Mouse (Mus musculus): Measurements from ENCODE around the gene Auts2. TPM values are rescaled to one million over a fixed set of nuclear protein-coding genes. Genes with fewer than 3 reads are reported as not detected.

Gene Auts2
- polyA plus RNA-seq, 1 experiment from 2014 or later: 4.4 TPM

- 97% methylated on average over 2 of the region's 2 CpGs for WGBS
- Histone ChIP-seq H3K27ac (ENCODE audit: low read length) (no peak overlapping the region), H3K9me3 (ENCODE audit: low read length) (no peaks in the 10 kb centered on the region), H3K27me3 (replicated peaks; ENCODE audit: insufficient read depth, low read length) (no peaks in the 10 kb centered on the region), H3K9ac (replicated peaks; ENCODE audit: low read depth) (no peak overlapping the region), H3K36me3 (ENCODE audit: insufficient read depth, low read length) (no peaks in the 10 kb centered on the region), H3K4me3 (ENCODE audit: low read depth, low read length) (no peak overlapping the region), H3K4me2 (replicated peaks; ENCODE audit: low read depth, low read length) (no peak overlapping the region), H3K4me1 (ENCODE audit: insufficient read depth, low read depth, low read length) (no peaks in the 10 kb centered on the region)
- ATAC-seq (no peak), DNase-seq (ENCODE audit: low spot score) (no peak)
- TF ChIP-seq CTCF (IDR thresholded peaks at IDR 0.05): peak; percentile 24
- TF ChIP-seq EP300 (IDR thresholded peaks at IDR 0.05): no peak
Observed at GRCm38 (mm10) chr5:132503431-132503830, 39.7 kb downstream of the Auts2 start.

- no peak for DNase-seq (ENCODE audit: low spot score)
- WGBS: 41% methylated on average over 5 of the region's 5 CpGs
- TF ChIP-seq EP300 (IDR thresholded peaks at IDR 0.05): no peak
- H3K36me3 ChIP-seq (ENCODE audit: insufficient read depth, low read length): no peaks in the 10 kb centered on the region
- H3K9me3 ChIP-seq (ENCODE audit: low read length): no peaks in the 10 kb centered on the region
- ATAC-seq: no peak
- H3K4me2 ChIP-seq (replicated peaks; ENCODE audit: low read depth, low read length): no peak overlapping the region
- no peaks in the 10 kb centered on the region for H3K27me3 ChIP-seq (replicated peaks; ENCODE audit: insufficient read depth, low read length)
- H3K27ac ChIP-seq (ENCODE audit: low read length): no peak overlapping the region
- no peak overlapping the region for H3K4me3 ChIP-seq (ENCODE audit: low read depth, low read length)
- H3K4me1 ChIP-seq (ENCODE audit: insufficient read depth, low read depth, low read length): no peaks in the 10 kb centered on the region
- no peak overlapping the region for H3K9ac ChIP-seq (replicated peaks; ENCODE audit: low read depth)
Observed at GRCm38 (mm10) chr5:132502036-132502435, 41.1 kb downstream of the Auts2 start.

GRCm38 (mm10) chr5:132500817-132501231 lies 42.3 kb downstream of the Auts2 start:
- Histone ChIP-seq H3K27me3 (replicated peaks; ENCODE audit: insufficient read depth, low read length) (no peaks in the 10 kb centered on the region), H3K9me3 (ENCODE audit: low read length) (no peaks in the 10 kb centered on the region), H3K27ac (ENCODE audit: low read length) (no peak overlapping the region), H3K4me1 (ENCODE audit: insufficient read depth, low read depth, low read length) (no peaks in the 10 kb centered on the region), H3K4me2 (replicated peaks; ENCODE audit: low read depth, low read length) (no peak overlapping the region), H3K4me3 (ENCODE audit: low read depth, low read length) (no peak overlapping the region), H3K9ac (replicated peaks; ENCODE audit: low read depth) (no peak overlapping the region), H3K36me3 (ENCODE audit: insufficient read depth, low read length) (no peaks in the 10 kb centered on the region)
- WGBS: 15% methylated on average over 3 of the region's 3 CpGs
- no peak for ATAC-seq
- DNase-seq (ENCODE audit: low spot score): no peak
- no peak for TF ChIP-seq EP300 (IDR thresholded peaks at IDR 0.05)
- TF ChIP-seq CTCF (IDR thresholded peaks at IDR 0.05): no peak

GRCm38 (mm10) chr5:132498896-132499295 lies 44.2 kb downstream of the Auts2 start:
- H3K27me3 ChIP-seq (replicated peaks; ENCODE audit: insufficient read depth, low read length): no peaks in the 10 kb centered on the region
- no peaks in the 10 kb centered on the region for H3K36me3 ChIP-seq (ENCODE audit: insufficient read depth, low read length)
- no peak overlapping the region for H3K4me2 ChIP-seq (replicated peaks; ENCODE audit: low read depth, low read length)
- H3K4me1 ChIP-seq (ENCODE audit: insufficient read depth, low read depth, low read length): no peaks in the 10 kb centered on the region
- 58% methylated on average over 2 of the region's 2 CpGs for WGBS
- no peak overlapping the region for H3K27ac ChIP-seq (ENCODE audit: low read length)
- H3K9me3 ChIP-seq (ENCODE audit: low read length): no peaks in the 10 kb centered on the region
- ATAC-seq (no peak), DNase-seq (ENCODE audit: low spot score) (no peak)
- H3K4me3 ChIP-seq (ENCODE audit: low read depth, low read length): no peak overlapping the region
- no peak overlapping the region for H3K9ac ChIP-seq (replicated peaks; ENCODE audit: low read depth)
- TF ChIP-seq EP300 (IDR thresholded peaks at IDR 0.05) (no peak), CTCF (IDR thresholded peaks at IDR 0.05) (no peak)

GRCm38 (mm10) chr5:132498045-132498444 lies 45.1 kb downstream of the Auts2 start:
- Histone ChIP-seq H3K4me1 (ENCODE audit: insufficient read depth, low read depth, low read length) (no peaks in the 10 kb centered on the region), H3K27ac (ENCODE audit: low read length) (no peak overlapping the region), H3K9ac (replicated peaks; ENCODE audit: low read depth) (no peak overlapping the region), H3K9me3 (ENCODE audit: low read length) (no peaks in the 10 kb centered on the region), H3K27me3 (replicated peaks; ENCODE audit: insufficient read depth, low read length) (no peaks in the 10 kb centered on the region), H3K36me3 (ENCODE audit: insufficient read depth, low read length) (no peaks in the 10 kb centered on the region), H3K4me3 (ENCODE audit: low read depth, low read length) (no peak overlapping the region), H3K4me2 (replicated peaks; ENCODE audit: low read depth, low read length) (no peak overlapping the region)
- ATAC-seq (no peak), DNase-seq (ENCODE audit: low spot score) (no peak)
- TF ChIP-seq EP300 (IDR thresholded peaks at IDR 0.05): no peak
- TF ChIP-seq CTCF (IDR thresholded peaks at IDR 0.05): no peak
- 85% methylated on average over 5 of the region's 5 CpGs for WGBS

GRCm38 (mm10) chr5:132492793-132493192 lies 50.4 kb downstream of the Auts2 start:
- Histone ChIP-seq H3K9me3 (ENCODE audit: low read length) (no peaks in the 10 kb centered on the region), H3K9ac (replicated peaks; ENCODE audit: low read depth) (no peak overlapping the region), H3K4me3 (ENCODE audit: low read depth, low read length) (no peak overlapping the region), H3K27ac (ENCODE audit: low read length) (no peak overlapping the region), H3K4me2 (replicated peaks; ENCODE audit: low read depth, low read length) (no peak overlapping the region), H3K36me3 (ENCODE audit: insufficient read depth, low read length) (no peaks in the 10 kb centered on the region), H3K27me3 (replicated peaks; ENCODE audit: insufficient read depth, low read length) (no peaks in the 10 kb centered on the region), H3K4me1 (ENCODE audit: insufficient read depth, low read depth, low read length) (peaks cover 13% of the 10 kb centered on the region; the same call in 1 of the 2 replicates)
- no peak for TF ChIP-seq EP300 (IDR thresholded peaks at IDR 0.05)
- no peak for TF ChIP-seq CTCF (IDR thresholded peaks at IDR 0.05)
- DNase-seq (ENCODE audit: low spot score) (no peak), ATAC-seq (no peak)
- 68% methylated on average over 1 of the region's 1 CpGs for WGBS

GRCm38 (mm10) chr5:132492040-132492439 lies 51.1 kb downstream of the Auts2 start:
- Histone ChIP-seq H3K9ac (replicated peaks; ENCODE audit: low read depth) (no peak overlapping the region), H3K4me1 (ENCODE audit: insufficient read depth, low read depth, low read length) (peaks cover 16% of the 10 kb centered on the region; the same call in 1 of the 2 replicates), H3K9me3 (ENCODE audit: low read length) (no peaks in the 10 kb centered on the region), H3K4me3 (ENCODE audit: low read depth, low read length) (no peak overlapping the region), H3K4me2 (replicated peaks; ENCODE audit: low read depth, low read length) (no peak overlapping the region), H3K27me3 (replicated peaks; ENCODE audit: insufficient read depth, low read length) (no peaks in the 10 kb centered on the region), H3K27ac (ENCODE audit: low read length) (no peak overlapping the region), H3K36me3 (ENCODE audit: insufficient read depth, low read length) (no peaks in the 10 kb centered on the region)
- TF ChIP-seq CTCF (IDR thresholded peaks at IDR 0.05) (no peak), EP300 (IDR thresholded peaks at IDR 0.05) (no peak)
- ATAC-seq (peak; percentile 37; the same call in 1 of the 2 replicates), DNase-seq (ENCODE audit: low spot score) (no peak)

All from lung, postnatal 0 days (tissue).